Mouse (Mus musculus) intestine, postnatal 0 days (tissue): ENCODE results near the gene Tns4. TPM values are rescaled to one million over a fixed set of nuclear protein-coding genes. Genes with fewer than 3 reads are reported as not detected.

Source experiments
- ATAC-seq: fragments of 200-750 bp; cut with Nextera tagmentation; 2 replicates; pipeline ENCODE4 v1.8.0; 2017; ENCODE audit warnings: mild to moderate bottlenecking, moderate TSS enrichment, moderate library complexity
- H3K27ac ChIP-seq: fragments of 300-500 bp; sonication (generic); 2 replicates; pipeline ENCODE4 v1.5.1; 2014; ENCODE audit warnings: mild to moderate bottlenecking, low read depth, low read length, moderate library complexity
- H3K27me3 ChIP-seq: fragments of 300-500 bp; sonication (generic); replicated peaks from 2 replicates; pipeline ENCODE4 v1.6.1; 2014; ENCODE audit warnings: low read length, mixed read lengths; ENCODE audit not compliant: control insufficient read depth, insufficient read depth
- H3K36me3 ChIP-seq: fragments of 300-500 bp; sonication (generic); 2 replicates; pipeline ENCODE4 v1.6.1; 2014; ENCODE audit warnings: mild to moderate bottlenecking, moderate library complexity; ENCODE audit not compliant: control insufficient read depth, insufficient read depth
- H3K4me1 ChIP-seq: fragments of 300-500 bp; sonication (generic); replicated peaks from 2 replicates; pipeline ENCODE4 v1.6.1; 2014; ENCODE audit warnings: antibody characterized with exemption, low read length, mixed read lengths; ENCODE audit not compliant: control insufficient read depth, insufficient read depth
- H3K4me2 ChIP-seq: fragments of 300-500 bp; sonication (generic); replicated peaks from 2 replicates; pipeline ENCODE4 v1.6.1; 2014; ENCODE audit warnings: low read depth, mild to moderate bottlenecking, moderate library complexity
- H3K4me3 ChIP-seq: fragments of 300-500 bp; sonication (generic); 2 replicates; pipeline ENCODE4 v1.5.1; 2014; ENCODE audit warnings: low read depth, low read length
- H3K9ac ChIP-seq: fragments of 300-500 bp; sonication (generic); 2 replicates; pipeline ENCODE4 v1.6.1; 2014; ENCODE audit warnings: mild to moderate bottlenecking, low read depth, low read length
- H3K9me3 ChIP-seq: fragments of 300-500 bp; sonication (generic); 2 replicates; pipeline ENCODE4 v1.6.1; 2016; ENCODE audit warnings: mixed run types; ENCODE audit not compliant: control insufficient read depth
- CTCF ChIP-seq: sonication (generic); IDR thresholded peaks from 2 replicates; pipeline ENCODE4 v1.5.1; 2016; ENCODE audit warnings: low read depth, mild to moderate bottlenecking, control low read depth, antibody characterized with exemption, moderate library complexity
- WGBS: fragments of 180-500 bp; shearing (Covaris S2); extraction: QIAGEN DNeasy Blood & Tissue Kit; methylation state at CpG from one replicate; pipeline ENCODE4 v1.1.7; 2014; 5-methylcytosine and 5-hydroxymethylcytosine counted together
- polyA plus RNA-seq: library from polyadenylated mRNA; unstranded; fragments of >200 nt; fragmentation: Nextera tagmentation; extraction: Ambion mirVana; gene quantifications from 2 replicates; pipeline ENCODE4 v1.2.1, GENCODE M21; 2015

Gene Tns4
- polyA plus RNA-seq, 1 experiment from 2014 or later: 0.53 TPM

- Histone ChIP-seq H3K27me3 (0 out of 2 replicates have a peak, but pooled peaks cover 3% of the 10 kb centered on the region), H3K4me2 (peak overlapping the region; percentile 92), H3K36me3 (no peaks in the 10 kb centered on the region), H3K9me3 (no peaks in the 10 kb centered on the region), H3K27ac (peak overlapping the region; percentile 77; the same call in 1 of the 2 replicates), H3K9ac (peak overlapping the region; percentile 56), H3K4me3 (peak overlapping the region; percentile 47), H3K4me1 (0 out of 2 replicates have a peak, but pooled peaks cover 14% of the 10 kb centered on the region)
- no peak for TF ChIP-seq CTCF
- ATAC-seq: no peak
- WGBS: 29% methylated on average over 16 of the region's 16 CpGs
Measured at GRCm38 (mm10) chr11:99041841-99042780, 47.0 kb downstream of the Tns4 start.

GRCm38 (mm10) chr11:99041051-99041729 is 47.9 kb downstream of the Tns4 start, which contains the start of gene Igfbp4:
Gene Igfbp4, plus strand, starts transcription at chr11:99041244.
- Histone ChIP-seq H3K4me1 (0 out of 2 replicates have a peak, but pooled peaks cover 14% of the 10 kb centered on the region), H3K27ac (peak within 1 kb of the TSS; percentile 77), H3K9ac (peak within 1 kb of the TSS; percentile 56), H3K4me2 (peak within 1 kb of the TSS; percentile 92), H3K4me3 (peak within 1 kb of the TSS; percentile 47), H3K9me3 (no peaks in the 10 kb centered on the region), H3K27me3 (0 out of 2 replicates have a peak, but pooled peaks cover 3% of the 10 kb centered on the region), H3K36me3 (no peaks in the 10 kb centered on the region)
- WGBS: under 1% methylated on average over 54 of the region's 63 CpGs
- peak; percentile 36; the same call in 1 of the 2 replicates for TF ChIP-seq CTCF
- ATAC-seq: peak; percentile 51

- TF ChIP-seq CTCF: peak; percentile 81
- Histone ChIP-seq H3K4me1 (0 out of 2 replicates have a peak, but pooled peaks cover 14% of the 10 kb centered on the region), H3K36me3 (no peaks in the 10 kb centered on the region), H3K9ac (peak overlapping the region; percentile 56), H3K27me3 (0 out of 2 replicates have a peak, but pooled peaks cover 3% of the 10 kb centered on the region), H3K27ac (peak overlapping the region; percentile 77), H3K9me3 (no peaks in the 10 kb centered on the region), H3K4me2 (peak overlapping the region; percentile 92), H3K4me3 (peak overlapping the region; percentile 47)
- ATAC-seq: peak; percentile 10; the same call in 1 of the 2 replicates
- 2% methylated on average over 17 of the region's 17 CpGs for WGBS
Measured at GRCm38 (mm10) chr11:99040346-99040974, 48.6 kb downstream of the Tns4 start.

GRCm38 (mm10) chr11:99039782-99040181 is 49.3 kb downstream of the Tns4 start:
- ATAC-seq: peak; percentile 53; the same call in 1 of the 2 replicates
- H3K36me3 ChIP-seq: no peaks in the 10 kb centered on the region
- TF ChIP-seq CTCF: peak; percentile 90
- 0 out of 2 replicates have a peak, but pooled peaks cover 3% of the 10 kb centered on the region for H3K27me3 ChIP-seq
- no peaks in the 10 kb centered on the region for H3K9me3 ChIP-seq
- 0 out of 2 replicates have a peak, but pooled peaks cover 9% of the 10 kb centered on the region for H3K4me1 ChIP-seq
- peak overlapping the region; percentile 92 for H3K4me2 ChIP-seq
- WGBS: under 1% methylated on average over 15 of the region's 15 CpGs
- H3K27ac ChIP-seq: peak overlapping the region; percentile 46
- peak overlapping the region; percentile 47 for H3K4me3 ChIP-seq
- peak overlapping the region; percentile 34; the same call in 1 of the 2 replicates for H3K9ac ChIP-seq

GRCm38 (mm10) chr11:99036254-99036653 is 52.9 kb downstream of the Tns4 start:
- Histone ChIP-seq H3K4me3 (no peak overlapping the region), H3K36me3 (no peaks in the 10 kb centered on the region), H3K9ac (no peak overlapping the region), H3K4me1 (0 out of 2 replicates have a peak, but pooled peaks cover 7% of the 10 kb centered on the region), H3K4me2 (no peak overlapping the region), H3K27ac (no peak overlapping the region), H3K9me3 (no peaks in the 10 kb centered on the region), H3K27me3 (no peaks in the 10 kb centered on the region)
- no peak for TF ChIP-seq CTCF
- 77% methylated on average over 6 of the region's 6 CpGs for WGBS
- no peak for ATAC-seq
